Mouse (Mus musculus) lung, postnatal 36 days (tissue): Measurements from ENCODE around the gene Trpc3.
A peak's percentile ranks its signal among the peaks of the same experiment; 100 is the strongest.

Source experiments
- DNase-seq: peaks from one replicate; pipeline ENCODE4 v3.0.0; 2022; ENCODE audit warnings: mixed read lengths

Trpc3 gene

GRCm38 (mm10) chr3:36598811-36599210 is 91.2 kb downstream of the Trpc3 start:
- no peak for DNase-seq

DNA sequence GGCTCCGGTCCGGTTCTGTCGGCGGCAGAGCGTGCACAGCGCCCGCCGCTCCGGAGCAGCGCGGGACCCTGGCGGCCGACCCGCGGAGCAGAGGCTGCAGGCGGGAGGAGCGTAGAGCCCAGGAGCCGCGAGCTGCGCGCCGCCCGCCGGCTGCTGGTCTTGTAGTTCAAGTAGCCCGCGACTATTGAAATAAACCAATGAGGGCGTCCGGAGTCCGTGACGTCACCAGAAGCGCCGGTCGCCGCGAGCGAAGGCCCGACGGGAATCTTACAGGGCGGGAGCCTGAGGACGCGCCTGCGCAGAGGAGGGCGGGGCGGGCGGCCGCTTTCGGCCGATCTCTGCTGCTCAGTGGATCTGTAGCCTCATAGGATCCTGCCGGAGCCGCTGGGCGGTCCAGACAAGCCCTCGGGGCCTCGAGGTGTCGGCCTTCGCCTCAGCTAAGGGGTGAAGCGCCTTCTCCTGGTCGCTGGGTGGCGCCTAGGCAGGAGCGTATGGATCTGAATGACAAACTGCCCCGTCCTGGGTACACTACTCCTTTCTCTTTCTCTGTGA is 118.1 kb downstream of the Trpc3 start, which contains the start of gene Ccna2:
TSS of gene Ccna2 (minus strand) at position 324 of the 552 bp plus-strand sequence.
- DNase-seq = peak; percentile 98

- peak; percentile 2 for DNase-seq
These were observed 118.6 kb downstream of the Trpc3 start for GRCm38 (mm10) chr3:36571361-36571826.
